Mouse (Mus musculus) forebrain, embryonic 15.5 days (tissue): ENCODE measurements at regions not wholly inside any gene's neighbourhood (a gene's known extent, or its start where the extent isn't known, plus 50 kb on each side); places are given as distances from the start of the nearest gene placed in this dataset.

Source experiments
- ATAC-seq: fragments of 200-750 bp; cut with Nextera tagmentation; replicated peaks from 2 replicates; pipeline ENCODE4 v1.8.0; 2017; ENCODE audit warnings: mild to moderate bottlenecking, moderate TSS enrichment, moderate library complexity
- H3K27ac ChIP-seq: fragments of 300-500 bp; sonication (generic); replicated peaks from 2 replicates; pipeline ENCODE4 v1.5.1; 2015; ENCODE audit warnings: mild to moderate bottlenecking, inconsistent platforms
- H3K27me3 ChIP-seq: fragments of 300-500 bp; sonication (generic); 2 replicates; pipeline ENCODE4 v1.6.1; 2015; ENCODE audit warnings: inconsistent platforms
- H3K36me3 ChIP-seq: fragments of 300-500 bp; sonication (generic); 2 replicates; pipeline ENCODE4 v1.6.1; 2015; ENCODE audit warnings: mild to moderate bottlenecking, inconsistent platforms
- H3K4me1 ChIP-seq: fragments of 300-500 bp; sonication (generic); 2 replicates; pipeline ENCODE4 v1.6.1; 2015; ENCODE audit warnings: inconsistent platforms
- H3K4me2 ChIP-seq: fragments of 300-500 bp; sonication (generic); replicated peaks from 2 replicates; pipeline ENCODE4 v1.6.1; 2015; ENCODE audit warnings: mild to moderate bottlenecking, inconsistent platforms
- H3K4me3 ChIP-seq: fragments of 300-500 bp; sonication (generic); 2 replicates; pipeline ENCODE4 v1.5.1; 2015; ENCODE audit warnings: mild to moderate bottlenecking, inconsistent platforms
- H3K9ac ChIP-seq: fragments of 300-500 bp; sonication (generic); replicated peaks from 2 replicates; pipeline ENCODE4 v1.6.1; 2015; ENCODE audit warnings: mild to moderate bottlenecking, inconsistent platforms
- H3K9me3 ChIP-seq: fragments of 300-500 bp; sonication (generic); 2 replicates; pipeline ENCODE4 v1.6.1; 2016; ENCODE audit warnings: inconsistent platforms
- WGBS: fragments of 180-500 bp; shearing (Covaris S2); methylation state at CpG from one replicate; pipeline ENCODE4 v1.1.7; 2015; ENCODE audit warnings: mixed read lengths; 5-methylcytosine and 5-hydroxymethylcytosine counted together

- no peaks in the 10 kb centered on the region for H3K36me3 ChIP-seq
- 83% methylated on average over 2 of the region's 2 CpGs for WGBS
- H3K9me3 ChIP-seq = no peaks in the 10 kb centered on the region
- H3K27me3 ChIP-seq = no peaks in the 10 kb centered on the region
- H3K27ac ChIP-seq = peak overlapping the region; percentile 56
- H3K4me2 ChIP-seq = no peak overlapping the region
- no peak overlapping the region for H3K4me3 ChIP-seq
- H3K4me1 ChIP-seq = peaks cover 21% of the 10 kb centered on the region
- no peak overlapping the region for H3K9ac ChIP-seq
- no peak for ATAC-seq
Measured at GRCm38 (mm10) chr4:127736781-127737180, 234.0 kb downstream of the CK137956 start.

DNA sequence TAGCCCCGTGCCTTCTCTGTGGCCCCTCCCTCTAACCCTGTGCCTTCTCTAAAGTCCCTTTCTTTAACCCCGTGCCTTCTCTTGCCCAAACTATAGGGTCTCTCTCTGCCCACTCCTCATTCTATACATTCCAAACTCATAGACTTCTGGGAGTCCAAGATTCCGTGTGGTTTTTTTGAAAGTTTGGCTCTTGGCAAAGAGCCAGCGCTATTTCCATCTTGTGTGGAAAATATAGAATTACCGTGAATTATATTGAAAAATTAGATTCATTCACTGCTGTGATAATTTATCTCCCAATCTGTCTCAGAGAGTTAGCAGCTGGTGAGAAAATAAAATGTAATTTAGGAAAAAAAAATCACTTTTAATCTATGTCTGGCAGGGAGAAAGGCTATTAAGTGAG lies 234.6 kb downstream of the CK137956 start:
- H3K9me3 ChIP-seq = no peaks in the 10 kb centered on the region
- no peak overlapping the region for H3K4me2 ChIP-seq
- H3K4me1 ChIP-seq = peaks cover 21% of the 10 kb centered on the region
- H3K27ac ChIP-seq = peak overlapping the region; percentile 56
- 55% methylated on average over 5 of the region's 5 CpGs for WGBS
- ATAC-seq = no peak
- no peaks in the 10 kb centered on the region for H3K27me3 ChIP-seq
- no peak overlapping the region for H3K9ac ChIP-seq
- H3K4me3 ChIP-seq = no peak overlapping the region
- H3K36me3 ChIP-seq = no peaks in the 10 kb centered on the region

- 17% methylated on average over 8 of the region's 8 CpGs for WGBS
- Histone ChIP-seq H3K4me2 (no peak overlapping the region), H3K36me3 (no peaks in the 10 kb centered on the region), H3K27me3 (no peaks in the 10 kb centered on the region), H3K9me3 (no peaks in the 10 kb centered on the region), H3K27ac (peak overlapping the region; percentile 45), H3K4me3 (no peak overlapping the region), H3K9ac (no peak overlapping the region), H3K4me1 (peaks cover 21% of the 10 kb centered on the region)
- ATAC-seq = no peak
Measured at GRCm38 (mm10) chr4:127734641-127735040, 236.1 kb downstream of the CK137956 start.

GRCm38 (mm10) chr4:127718661-127719060 lies 252.1 kb downstream of the CK137956 start:
- H3K9ac ChIP-seq = no peak overlapping the region
- no peak overlapping the region for H3K4me2 ChIP-seq
- H3K36me3 ChIP-seq = no peaks in the 10 kb centered on the region
- no peak overlapping the region for H3K4me3 ChIP-seq
- no peaks in the 10 kb centered on the region for H3K27me3 ChIP-seq
- H3K27ac ChIP-seq = no peak overlapping the region
- WGBS = 80% methylated on average over 5 of the region's 5 CpGs
- H3K9me3 ChIP-seq = no peaks in the 10 kb centered on the region
- no peaks in the 10 kb centered on the region for H3K4me1 ChIP-seq
- ATAC-seq = no peak

- Histone ChIP-seq H3K27ac (no peak overlapping the region), H3K4me1 (peaks cover 9% of the 10 kb centered on the region), H3K36me3 (no peaks in the 10 kb centered on the region), H3K27me3 (no peaks in the 10 kb centered on the region), H3K4me3 (no peak overlapping the region), H3K9me3 (no peaks in the 10 kb centered on the region), H3K4me2 (no peak overlapping the region), H3K9ac (no peak overlapping the region)
- WGBS = 85% methylated on average over 10 of the region's 10 CpGs
- no peak for ATAC-seq
Measured at GRCm38 (mm10) chr4:127712274-127712673, 258.5 kb downstream of the CK137956 start.

DNA sequence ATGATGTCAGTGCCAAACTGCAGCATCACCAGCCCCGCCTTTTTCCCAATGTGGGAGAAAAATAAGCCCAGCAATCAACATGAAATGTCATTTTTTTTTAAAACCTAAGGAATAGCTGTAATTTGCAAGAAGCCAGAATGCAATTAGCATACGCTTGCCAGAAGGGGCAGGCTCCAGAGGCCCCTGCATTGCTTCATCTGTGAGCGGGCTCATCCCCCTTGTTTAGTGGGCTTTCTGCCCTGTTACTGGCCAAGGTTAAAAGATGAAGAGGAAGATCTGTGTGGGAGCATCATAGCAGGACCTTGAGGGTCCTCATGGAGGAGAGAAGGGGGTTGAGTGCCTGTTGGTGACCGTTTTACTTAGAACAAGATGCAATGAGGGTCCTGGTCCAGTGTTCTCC lies 259.9 kb downstream of the CK137956 start:
- WGBS = 50% methylated on average over 4 of the region's 4 CpGs
- no peaks in the 10 kb centered on the region for H3K36me3 ChIP-seq
- H3K4me3 ChIP-seq = no peak overlapping the region
- H3K9me3 ChIP-seq = no peaks in the 10 kb centered on the region
- H3K4me1 ChIP-seq = peaks cover 9% of the 10 kb centered on the region
- no peak overlapping the region for H3K9ac ChIP-seq
- H3K27ac ChIP-seq = no peak overlapping the region
- no peak for ATAC-seq
- no peak overlapping the region for H3K4me2 ChIP-seq
- no peaks in the 10 kb centered on the region for H3K27me3 ChIP-seq

- H3K9ac ChIP-seq = no peak overlapping the region
- H3K27ac ChIP-seq = no peak overlapping the region
- H3K36me3 ChIP-seq = no peaks in the 10 kb centered on the region
- H3K4me3 ChIP-seq = no peak overlapping the region
- H3K27me3 ChIP-seq = no peaks in the 10 kb centered on the region
- no peak for ATAC-seq
- H3K9me3 ChIP-seq = no peaks in the 10 kb centered on the region
- WGBS = 86% methylated on average over 6 of the region's 6 CpGs
- peaks cover 9% of the 10 kb centered on the region for H3K4me1 ChIP-seq
- H3K4me2 ChIP-seq = no peak overlapping the region
Measured at GRCm38 (mm10) chr4:127709746-127710145, 261.0 kb downstream of the CK137956 start.

GRCm38 (mm10) chr4:127708186-127708585 lies 262.6 kb downstream of the CK137956 start:
- Histone ChIP-seq H3K4me2 (no peak overlapping the region), H3K4me1 (peaks cover 9% of the 10 kb centered on the region)
- WGBS = 92% methylated on average over 3 of the region's 3 CpGs

DNA sequence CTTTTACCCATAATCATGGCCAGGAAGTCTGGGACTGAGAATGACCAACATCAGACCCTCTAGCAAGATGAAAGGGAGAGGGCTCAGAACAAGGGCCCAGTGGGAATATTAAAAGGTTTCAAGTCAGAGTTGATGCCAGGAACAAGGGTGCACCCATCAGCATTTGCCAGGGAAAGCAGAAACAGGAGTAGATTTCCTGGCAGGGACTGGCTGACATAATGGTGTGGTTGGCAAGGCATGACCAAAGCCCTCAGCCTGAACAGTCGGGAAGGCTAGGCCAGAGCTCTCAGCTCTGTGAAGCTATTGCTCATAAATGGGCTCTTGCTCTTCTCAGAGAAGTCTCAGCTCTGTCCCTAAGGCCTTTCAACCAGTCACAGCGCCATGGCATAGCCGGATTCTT lies 263.6 kb downstream of the CK137956 start:
- H3K4me2 ChIP-seq = no peak overlapping the region
- H3K4me1 ChIP-seq = peaks cover 9% of the 10 kb centered on the region

More at GRCm38 (mm10) chr4:127708186-127708585, 262.6 kb downstream of the CK137956 start:
- Histone ChIP-seq H3K9ac (no peak overlapping the region), H3K4me3 (no peak overlapping the region), H3K36me3 (no peaks in the 10 kb centered on the region), H3K27ac (no peak overlapping the region), H3K27me3 (no peaks in the 10 kb centered on the region), H3K9me3 (no peaks in the 10 kb centered on the region)
- ATAC-seq = no peak

GRCm38 (mm10) chr4:127701651-127702050 lies 269.1 kb downstream of the CK137956 start:
- H3K9ac ChIP-seq = no peak overlapping the region
- no peaks in the 10 kb centered on the region for H3K27me3 ChIP-seq
- H3K36me3 ChIP-seq = no peaks in the 10 kb centered on the region
- 91% methylated on average over 11 of the region's 11 CpGs for WGBS
- H3K9me3 ChIP-seq = no peaks in the 10 kb centered on the region
- H3K27ac ChIP-seq = no peak overlapping the region
- no peak overlapping the region for H3K4me2 ChIP-seq
- ATAC-seq = no peak
- no peak overlapping the region for H3K4me3 ChIP-seq
- no peaks in the 10 kb centered on the region for H3K4me1 ChIP-seq

More for the DNA sequence above, 263.6 kb downstream of the CK137956 start:
- H3K4me3 ChIP-seq = no peak overlapping the region
- no peaks in the 10 kb centered on the region for H3K27me3 ChIP-seq
- 84% methylated on average over 3 of the region's 3 CpGs for WGBS
- no peak overlapping the region for H3K9ac ChIP-seq
- no peaks in the 10 kb centered on the region for H3K9me3 ChIP-seq
- no peak for ATAC-seq
- H3K36me3 ChIP-seq = no peaks in the 10 kb centered on the region
- H3K27ac ChIP-seq = no peak overlapping the region

DNA sequence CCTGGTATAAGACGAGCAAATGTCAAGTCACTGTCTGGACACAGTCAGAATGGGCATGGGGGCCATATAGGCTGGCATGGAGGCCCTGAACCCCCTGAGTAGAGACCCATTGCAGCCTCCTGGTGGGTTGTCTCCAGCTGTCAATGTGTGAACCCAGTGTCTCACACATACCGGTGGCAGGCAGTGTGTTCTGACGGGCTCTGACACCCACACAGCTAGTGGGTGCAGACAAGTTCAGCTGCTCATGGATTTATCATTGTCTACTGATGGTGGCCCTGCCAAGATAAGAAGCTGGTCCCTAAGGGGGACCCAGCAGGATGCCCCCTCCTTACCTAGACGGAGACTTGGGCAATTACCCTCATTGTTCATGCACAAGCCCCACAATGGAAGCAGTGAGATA lies 280.8 kb downstream of the CK137956 start:
- no peak overlapping the region for H3K4me3 ChIP-seq
- WGBS = 14% methylated on average over 4 of the region's 4 CpGs

GRCm38 (mm10) chr4:127685021-127685420 lies 285.7 kb downstream of the CK137956 start:
- ATAC-seq = no peak
- Histone ChIP-seq H3K27me3 (no peaks in the 10 kb centered on the region), H3K36me3 (no peaks in the 10 kb centered on the region), H3K4me1 (no peaks in the 10 kb centered on the region), H3K27ac (no peak overlapping the region), H3K4me3 (no peak overlapping the region), H3K9ac (no peak overlapping the region), H3K9me3 (no peaks in the 10 kb centered on the region), H3K4me2 (no peak overlapping the region)
- 79% methylated on average over 3 of the region's 3 CpGs for WGBS

More for the DNA sequence above, 280.8 kb downstream of the CK137956 start:
- H3K4me1 ChIP-seq = peaks cover 3% of the 10 kb centered on the region; the same call in 1 of the 2 replicates
- no peak overlapping the region for H3K4me2 ChIP-seq
- H3K9ac ChIP-seq = no peak overlapping the region
- H3K9me3 ChIP-seq = no peaks in the 10 kb centered on the region
- no peak overlapping the region for H3K27ac ChIP-seq
- ATAC-seq = no peak
- no peaks in the 10 kb centered on the region for H3K36me3 ChIP-seq
- H3K27me3 ChIP-seq = no peaks in the 10 kb centered on the region

GRCm38 (mm10) chr4:127679391-127679790 lies 291.4 kb downstream of the CK137956 start:
- Histone ChIP-seq H3K36me3 (no peaks in the 10 kb centered on the region), H3K27me3 (no peaks in the 10 kb centered on the region), H3K9ac (no peak overlapping the region), H3K4me2 (no peak overlapping the region), H3K4me3 (no peak overlapping the region), H3K27ac (no peak overlapping the region), H3K4me1 (no peaks in the 10 kb centered on the region), H3K9me3 (no peaks in the 10 kb centered on the region)
- ATAC-seq = no peak
- WGBS = 26% methylated on average over 4 of the region's 4 CpGs
